Mouse (Mus musculus): ENCODE data around the gene Cbfa2t3.

- no peak for TF ChIP-seq CTCF (conservative IDR thresholded peaks at IDR 0.05; ENCODE audit: low read length)
- no peak for TF ChIP-seq NANOG (IDR thresholded peaks at IDR 0.05; ENCODE audit: borderline replicate concordance, low read length)
These were observed 14.2 kb upstream of the Cbfa2t3 start for GRCm38 (mm10) chr8:122713157-122713518.

Measured in E14TG2a.4 (cell line).